11 mouse cellular contexts compared by ENCODE assay signal in the genomic region with DNA sequence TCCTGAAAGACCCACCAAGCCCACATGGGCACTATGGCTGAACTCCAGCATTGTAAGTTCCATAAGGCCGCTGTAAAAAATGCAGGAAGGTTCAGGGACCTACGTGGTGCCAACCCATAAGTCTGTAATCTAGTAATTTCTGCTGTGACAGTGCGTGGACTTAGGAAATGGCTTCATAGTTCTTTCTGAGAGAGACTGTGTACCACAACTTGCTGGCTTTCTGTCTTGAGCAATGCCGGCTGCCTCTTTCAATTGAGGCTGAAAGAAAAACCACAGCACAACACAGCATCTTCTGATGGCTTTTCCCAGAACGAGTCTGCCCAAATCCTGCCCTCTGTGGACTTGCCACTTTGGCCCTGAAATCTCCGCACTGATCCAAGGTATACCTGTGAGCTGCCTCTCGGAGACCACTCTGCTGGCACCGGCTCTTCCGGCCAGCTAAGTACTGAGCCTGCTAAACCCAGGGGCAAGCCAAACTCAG. TPM values are rescaled to one million over a fixed set of nuclear protein-coding genes. Genes with fewer than 3 reads are reported as not detected.
DNase-seq lines count a peak whose midpoint lies in the region; ATAC-seq and TF ChIP-seq lines count a peak whose summit lies in the region.
"Had no signal": no experiment of that assay in that cellular context is flagged by ENCODE, and none has a peak within 500 bp of the region (broad histone marks: within the 10 kb centered on the region; RNA-seq: fewer than 3 reads in every experiment).

No protein-coding gene starts in this region.

- no peak for ATAC-seq in liver, embryonic 15.5 days (ENCODE audit: insufficient read depth)
- ATAC-seq in midbrain, embryonic 14.5 days (ENCODE audit: low FRiP score, low TSS enrichment), result no peak
- ATAC-seq: hindbrain, embryonic 16.5 days had no signal

- H3K27me3 ChIP-seq in liver, embryonic 15.5 days, result 0 out of 2 replicates have a peak, but pooled peaks cover 4% of the 10 kb centered on the region
- peaks cover 3% of the 10 kb centered on the region; the same call in 1 of the 2 replicates for H3K27me3 ChIP-seq in midbrain, embryonic 14.5 days (ENCODE audit: control insufficient read depth, insufficient read depth, low read length)
- no peaks in the 10 kb centered on the region; the same call in 1 of the 2 replicates for H3K27me3 ChIP-seq in forebrain, embryonic 10.5 days (ENCODE audit: poor library complexity, severe bottlenecking)

- 18% methylated on average over 9 of the region's 9 CpGs for WGBS in liver, embryonic 15.5 days (ENCODE audit: insufficient replicate concordance)
- 93% methylated on average over 9 of the region's 9 CpGs for WGBS in midbrain, embryonic 14.5 days
- WGBS in forebrain, embryonic 10.5 days, result 92% methylated on average over 9 of the region's 9 CpGs

- H3K4me3 ChIP-seq in gastrocnemius, adult 2 months, result peak overlapping the region; percentile 50
- peak overlapping the region; percentile 73 for H3K4me3 ChIP-seq in liver, embryonic 15.5 days (replicated peaks)
- no peak overlapping the region for H3K4me3 ChIP-seq in midbrain, embryonic 14.5 days (replicated peaks; ENCODE audit: low read depth, low read length)
- no peak overlapping the region for H3K4me3 ChIP-seq in forebrain, embryonic 10.5 days

- H3K27ac ChIP-seq in gastrocnemius, adult 2 months, result peak overlapping the region; percentile 20; the same call in 1 of the 2 replicates
- peak overlapping the region; percentile 90 for H3K27ac ChIP-seq in liver, embryonic 15.5 days (replicated peaks)
- H3K27ac ChIP-seq in midbrain, embryonic 14.5 days (replicated peaks; ENCODE audit: low read depth, low read length), result no peak overlapping the region
- H3K27ac ChIP-seq in forebrain, embryonic 10.5 days, result no peak overlapping the region

- DNase-seq in gastrocnemius, adult 2 months, result no peak
- no peak for DNase-seq in gastrocnemius, postnatal 36 days
- peak; percentile 46 for DNase-seq in thymus, postnatal 4 days
- no peak for DNase-seq in thymus, postnatal 10 days (ENCODE audit: low spot score in 2 of 2)
- DNase-seq in midbrain, embryonic 14.5 days, result no peak
- no peak for DNase-seq in T-cell, adult 2 months (ENCODE audit: low spot score)
- no peak for DNase-seq in forebrain, embryonic 10.5 days (ENCODE audit: extremely low spot score, low spot score)
- DNase-seq: adrenal gland, adult 2 months; cerebellum, adult 2 months had no signal

- intact Hi-C loops in gastrocnemius, adult 2 months (cut with DNase I), result loop anchor here (10.0 kb wide), 2 partner anchors 200 to 310 kb away; no protein-coding TSS in a partner anchor
- intact Hi-C loops in gastrocnemius, postnatal 36 days (cut with DNase I), result loop anchor here (10.0 kb wide), 2 partner anchors 310 to 630 kb away; no protein-coding TSS in a partner anchor

- H3K4me2 ChIP-seq in liver, embryonic 15.5 days, result peak overlapping the region; percentile 78
- no peak overlapping the region for H3K4me2 ChIP-seq in midbrain, embryonic 14.5 days (ENCODE audit: low read length)

- no peaks in the 10 kb centered on the region; the same call in 1 of the 2 replicates for H3K36me3 ChIP-seq in liver, embryonic 15.5 days (replicated peaks)
- no peaks in the 10 kb centered on the region for H3K36me3 ChIP-seq in midbrain, embryonic 14.5 days (ENCODE audit: control insufficient read depth, insufficient read depth, low read length)
- no peaks in the 10 kb centered on the region for H3K36me3 ChIP-seq in forebrain, embryonic 10.5 days (replicated peaks)

- H3K9ac ChIP-seq in liver, embryonic 15.5 days, result peak overlapping the region; percentile 77
- no peak overlapping the region for H3K9ac ChIP-seq in midbrain, embryonic 14.5 days (replicated peaks; ENCODE audit: low read length)

- no peak for TF ChIP-seq CTCF in gastrocnemius, adult 2 months (IDR thresholded peaks at IDR 0.05)

- peaks cover 66% of the 10 kb centered on the region for H3K4me1 ChIP-seq in liver, embryonic 15.5 days (replicated peaks)
- H3K4me1 ChIP-seq in midbrain, embryonic 14.5 days (ENCODE audit: control insufficient read depth, insufficient read depth, low read length), result peaks cover 8% of the 10 kb centered on the region; the same call in 1 of the 2 replicates
- peaks cover 38% of the 10 kb centered on the region for H3K4me1 ChIP-seq in forebrain, embryonic 10.5 days

- no peaks in the 10 kb centered on the region for H3K9me3 ChIP-seq in liver, embryonic 15.5 days (replicated peaks)
- no peaks in the 10 kb centered on the region for H3K9me3 ChIP-seq in midbrain, embryonic 14.5 days (ENCODE audit: control insufficient read depth, low read length)
- no peaks in the 10 kb centered on the region for H3K9me3 ChIP-seq in forebrain, embryonic 10.5 days

RNA-seq across cellular contexts. Expression of gene Runx1, which starts 1.2 kb away (rescaled TPM):
- total RNA-seq in gastrocnemius, adult 2 months (2021), result 1 to 10 TPM; 2.2 to 4.0 TPM
- 1 to 10 TPM; 3.0 to 3.3 TPM for total RNA-seq in gastrocnemius, postnatal 36 days (2021)
- 5.6 and 6.0 TPM in 2 replicates for polyA plus RNA-seq in liver, embryonic 15.5 days (2015; fragmentation: Nextera tagmentation; extraction: Ambion mirVana)
- polyA plus RNA-seq in midbrain, embryonic 14.5 days (2014; fragmentation: Nextera tagmentation; extraction: Ambion mirVana), result 0.59 and 0.76 TPM in 2 replicates
- polyA plus RNA-seq in forebrain, embryonic 10.5 days (2016; fragmentation: Nextera tagmentation; extraction: Ambion mirVana), result 1.4 and 2.3 TPM in 2 replicates

Comparison
In these comparisons a context has a peak if more than half of its experiments do, and no peak if none do; other contexts are left out.
1. H3K27ac ChIP-seq: peak in gastrocnemius, adult 2 months (single experiment) and liver, embryonic 15.5 days (single experiment); none in midbrain, embryonic 14.5 days (single experiment) and forebrain, embryonic 10.5 days (single experiment).
2. H3K4me3 ChIP-seq: peak in gastrocnemius, adult 2 months (single experiment) and liver, embryonic 15.5 days (single experiment); none in midbrain, embryonic 14.5 days (single experiment) and forebrain, embryonic 10.5 days (single experiment).